Mouse (Mus musculus) heart, adult 2 months (tissue): ENCODE measurements around the gene Gm20388.

Experiments
- CTCF ChIP-seq: fragments of 200-600 bp; IDR thresholded peaks from 2 replicates; pipeline ENCODE4 v1.8.1; 2022; ENCODE audit warnings: antibody characterized with exemption, mild to moderate bottlenecking, moderate library complexity
- EP300 ChIP-seq: fragments of 200-500 bp; IDR thresholded peaks from 2 replicates; pipeline ENCODE4 v1.6.1; 2011; ENCODE audit warnings: low read depth, low read length, control low read depth; ENCODE audit not compliant: insufficient read depth

DNA sequence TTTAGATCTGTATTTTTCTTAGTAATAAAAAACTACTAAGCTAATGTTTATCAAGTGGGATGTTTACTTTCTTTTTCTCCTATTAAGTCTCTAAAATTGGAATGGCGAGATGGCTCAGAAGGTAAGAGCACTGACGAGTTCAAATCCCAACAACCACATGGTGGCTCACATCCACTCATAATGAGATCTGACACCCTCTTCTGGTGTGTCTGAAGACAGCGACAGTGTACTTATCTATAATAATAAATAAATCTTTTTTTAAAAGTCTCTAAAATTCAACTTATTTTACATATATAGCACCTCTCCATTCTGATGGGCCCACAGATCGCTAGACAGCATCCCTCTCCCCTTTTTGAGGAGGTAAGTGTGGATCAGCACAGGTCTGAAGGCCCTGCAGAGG lies 2699.6 kb downstream of the Gm20388 start:
- TF ChIP-seq EP300 (no peak), CTCF (0 out of 2 replicates have a peak, but pooled peaks have one; percentile 5)
